Mouse (Mus musculus) bone marrow, adult 2 months (tissue): ENCODE measurements at regions not wholly inside any gene's neighbourhood (a gene's known extent, or its start where the extent isn't known, plus 50 kb on each side); places are given as distances from the start of the nearest gene placed in this dataset.

ENCODE experiments used
- H3K27ac ChIP-seq: fragments of 200-500 bp; 2 replicates; pipeline ENCODE4 v1.5.1; 2012; ENCODE audit warnings: low read depth, mild to moderate bottlenecking, control low read depth, inconsistent platforms, low read length; ENCODE audit not compliant: control insufficient read depth, poor library complexity, insufficient read depth
- H3K4me1 ChIP-seq: fragments of 200-500 bp; 2 replicates; pipeline ENCODE4 v1.6.1; 2011; ENCODE audit warnings: low read length; ENCODE audit not compliant: control insufficient read depth, insufficient read depth
- H3K4me3 ChIP-seq: fragments of 200-500 bp; replicated peaks from 2 replicates; pipeline ENCODE3; 2011; ENCODE audit warnings: mild to moderate bottlenecking, low read depth, low read length, control low read depth; ENCODE audit not compliant: control insufficient read depth
- CTCF ChIP-seq: fragments of 200-500 bp; IDR thresholded peaks from 2 replicates; pipeline ENCODE4 v1.5.1; 2011; ENCODE audit warnings: low read length, control low read depth; ENCODE audit not compliant: control insufficient read depth, insufficient read depth
- POLR2A ChIP-seq: fragments of 200-500 bp; IDR thresholded peaks from 2 replicates; pipeline ENCODE4 v1.6.1; 2011; ENCODE audit warnings: low read depth, mild to moderate bottlenecking, control low read depth, low read length, borderline replicate concordance; ENCODE audit not compliant: control insufficient read depth
- WGBS: fragments of 180-500 bp; shearing (Covaris S2); methylation state at CpG from one replicate; pipeline ENCODE4 v1.1.7; 2018; 5-methylcytosine and 5-hydroxymethylcytosine counted together

- Histone ChIP-seq H3K4me3 (no peak overlapping the region), H3K27ac (no peak overlapping the region), H3K4me1 (no peaks in the 10 kb centered on the region; the same call in 1 of the 2 replicates)
- WGBS = 91% methylated on average over 6 of the region's 6 CpGs
- no peak for TF ChIP-seq CTCF
- TF ChIP-seq POLR2A = no peak
Observed at GRCm38 (mm10) chr3:51150012-51150411, 74.2 kb upstream of the Noct start.

DNA sequence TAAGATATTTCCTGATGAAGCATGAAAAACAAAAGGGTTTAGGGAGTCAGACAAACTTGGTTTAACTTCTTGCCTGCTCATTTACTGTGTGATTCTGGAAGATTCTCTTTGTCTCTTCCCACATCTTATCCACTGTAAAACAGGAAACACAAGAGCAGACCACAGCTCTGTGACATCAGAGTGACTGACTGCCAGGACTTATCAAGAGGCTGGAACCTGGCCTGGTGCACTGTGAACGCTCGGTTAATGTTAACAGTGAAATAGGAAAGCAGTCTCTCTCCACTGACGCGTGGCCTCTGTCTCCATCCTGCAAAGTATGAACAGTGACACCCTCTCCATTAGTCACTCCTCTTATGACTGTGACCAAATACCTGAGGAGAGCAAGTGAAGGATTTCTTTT is 73.1 kb upstream of the Noct start:
- WGBS = 12% methylated on average over 4 of the region's 4 CpGs
- Histone ChIP-seq H3K27ac (no peak overlapping the region), H3K4me1 (no peaks in the 10 kb centered on the region; the same call in 1 of the 2 replicates), H3K4me3 (no peak overlapping the region)
- TF ChIP-seq CTCF (no peak), POLR2A (no peak)

DNA sequence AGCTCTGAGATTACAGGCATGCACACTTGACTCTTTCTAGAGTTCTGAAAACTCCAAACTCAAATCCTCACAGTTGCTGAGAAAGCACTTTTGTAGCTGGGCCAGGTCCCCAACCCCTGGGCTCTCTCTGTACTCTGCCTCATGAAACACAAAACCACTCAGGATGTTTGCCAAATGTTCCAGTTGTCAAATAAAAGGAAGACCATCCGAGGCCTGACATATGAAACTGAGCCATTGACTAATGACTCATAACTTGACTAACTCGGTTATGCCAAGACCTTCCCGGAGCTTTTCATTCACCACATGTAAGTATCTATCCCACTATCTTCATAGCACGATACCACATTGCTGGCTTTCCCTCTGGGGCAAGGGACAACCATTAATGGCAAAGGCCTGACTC is 68.6 kb upstream of the Noct start:
- H3K4me3 ChIP-seq = no peak overlapping the region
- TF ChIP-seq POLR2A = no peak
- no peak for TF ChIP-seq CTCF
- 51% methylated on average over 4 of the region's 4 CpGs for WGBS
- H3K4me1 ChIP-seq = no peaks in the 10 kb centered on the region; the same call in 1 of the 2 replicates
- no peak overlapping the region for H3K27ac ChIP-seq

DNA sequence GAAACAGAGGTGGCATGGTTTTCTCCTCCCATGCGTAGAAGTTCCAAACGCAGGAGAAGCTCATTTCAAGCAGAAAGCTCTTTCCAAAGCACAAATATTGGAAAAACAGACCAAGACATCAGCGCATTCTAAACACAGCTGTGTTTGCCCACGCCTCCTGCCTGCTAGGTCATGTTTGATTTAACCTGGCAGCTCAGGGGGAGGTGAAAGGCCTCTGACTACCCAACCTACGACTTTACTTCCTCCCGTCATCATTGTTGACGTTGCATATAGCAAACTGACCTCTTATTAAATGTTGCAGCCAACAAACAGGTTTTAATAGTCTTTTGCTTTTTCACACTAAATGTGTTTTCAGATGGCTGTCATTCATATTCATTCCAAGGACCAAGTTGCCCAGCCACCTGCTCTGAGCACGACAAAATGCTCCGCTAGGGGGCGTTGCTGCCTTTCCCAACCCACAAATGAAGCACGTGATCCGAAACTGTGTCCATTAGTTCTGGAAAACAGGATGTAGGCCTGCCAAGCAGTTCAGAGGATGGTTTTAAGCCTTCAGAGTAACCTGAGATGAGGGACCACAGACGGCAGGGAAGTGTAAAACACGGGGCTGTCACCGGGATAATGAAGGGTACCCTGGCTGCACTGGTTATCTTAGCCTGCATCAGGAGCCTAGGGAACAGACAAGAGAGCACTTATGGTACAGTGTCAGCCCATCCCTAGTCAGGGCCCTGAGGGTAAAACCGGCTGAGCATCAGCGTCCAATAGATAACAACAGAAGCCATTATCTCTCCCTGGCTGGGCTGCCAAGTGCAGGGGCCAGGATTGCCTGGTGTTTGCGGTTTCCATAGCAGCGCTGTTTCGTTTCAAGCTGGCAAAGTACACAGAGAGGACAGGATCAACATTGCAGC is 67.6 kb upstream of the Noct start:
- Histone ChIP-seq H3K4me1 (no peaks in the 10 kb centered on the region; the same call in 1 of the 2 replicates), H3K4me3 (no peak overlapping the region)
- WGBS = 54% methylated on average over 20 of the region's 20 CpGs

GRCm38 (mm10) chr3:51157291-51157650 is 67.0 kb upstream of the Noct start:
- Histone ChIP-seq H3K27ac (no peak overlapping the region), H3K4me3 (no peak overlapping the region), H3K4me1 (no peaks in the 10 kb centered on the region; the same call in 1 of the 2 replicates)
- WGBS = 62% methylated on average over 4 of the region's 4 CpGs
- no peak for TF ChIP-seq CTCF
- TF ChIP-seq POLR2A = no peak

More for the DNA sequence above, 67.6 kb upstream of the Noct start:
- TF ChIP-seq CTCF = peak; percentile 45; the same call in 1 of the 2 replicates
- no peak for TF ChIP-seq POLR2A
- H3K27ac ChIP-seq = no peak overlapping the region

DNA sequence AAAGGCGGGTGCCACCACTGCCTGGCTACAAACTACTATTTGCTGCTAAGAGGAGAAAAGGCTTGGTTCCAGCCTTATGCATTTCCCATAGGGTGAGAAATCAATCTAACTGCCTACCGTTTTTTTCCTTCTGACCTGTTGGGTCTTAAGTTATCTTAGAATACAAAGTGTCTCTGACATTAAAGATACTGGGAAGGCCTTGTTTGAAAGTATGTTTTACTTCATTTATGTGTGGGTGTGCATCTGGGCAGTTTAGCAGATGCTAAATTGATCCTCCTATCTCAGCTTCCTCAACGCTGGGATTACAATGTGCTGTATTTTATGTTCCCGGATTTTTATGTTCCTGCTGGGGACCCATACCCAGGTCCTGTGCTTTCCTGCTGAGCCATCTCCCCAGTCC is 65.8 kb upstream of the Noct start:
- Histone ChIP-seq H3K27ac (no peak overlapping the region), H3K4me1 (no peaks in the 10 kb centered on the region; the same call in 1 of the 2 replicates), H3K4me3 (no peak overlapping the region)
- WGBS = 67% methylated on average over 4 of the region's 4 CpGs
- TF ChIP-seq POLR2A (no peak), CTCF (no peak)

- Histone ChIP-seq H3K4me1 (no peaks in the 10 kb centered on the region; the same call in 1 of the 2 replicates), H3K27ac (no peak overlapping the region), H3K4me3 (no peak overlapping the region)
- TF ChIP-seq POLR2A (no peak), CTCF (no peak)
- WGBS = 83% methylated on average over 4 of the region's 4 CpGs
Observed at GRCm38 (mm10) chr3:51159322-51159721, 64.9 kb upstream of the Noct start.

GRCm38 (mm10) chr3:51159881-51160280 is 64.4 kb upstream of the Noct start:
- Histone ChIP-seq H3K4me3 (no peak overlapping the region), H3K4me1 (no peaks in the 10 kb centered on the region; the same call in 1 of the 2 replicates), H3K27ac (no peak overlapping the region)
- TF ChIP-seq POLR2A (no peak), CTCF (no peak)
- WGBS = 81% methylated on average over 9 of the region's 9 CpGs

GRCm38 (mm10) chr3:51160625-51161024 is 63.6 kb upstream of the Noct start:
- WGBS = 81% methylated on average over 7 of the region's 7 CpGs
- TF ChIP-seq POLR2A (no peak), CTCF (no peak)
- no peak overlapping the region for H3K4me3 ChIP-seq
- H3K4me1 ChIP-seq = no peaks in the 10 kb centered on the region; the same call in 1 of the 2 replicates
- H3K27ac ChIP-seq = no peak overlapping the region
